Mouse (Mus musculus) frontal cortex, postnatal 10 days (tissue): ENCODE results near the gene Lamtor1.
A peak's percentile ranks its signal among the peaks of the same experiment; 100 is the strongest.
"Not testable (repeated sequence)": the region's sequence is repeated elsewhere in the genome, so short reads cannot be mapped to it uniquely, and the experiment has no call there.

Source experiments
- DNase-seq, 2 experiments: peaks; one replicate each; pipeline ENCODE4 v3.0.0; 2022; ENCODE audit warnings: low spot score in 2 of 2, mixed read lengths in 1 of 2

Gene Lamtor1

DNA sequence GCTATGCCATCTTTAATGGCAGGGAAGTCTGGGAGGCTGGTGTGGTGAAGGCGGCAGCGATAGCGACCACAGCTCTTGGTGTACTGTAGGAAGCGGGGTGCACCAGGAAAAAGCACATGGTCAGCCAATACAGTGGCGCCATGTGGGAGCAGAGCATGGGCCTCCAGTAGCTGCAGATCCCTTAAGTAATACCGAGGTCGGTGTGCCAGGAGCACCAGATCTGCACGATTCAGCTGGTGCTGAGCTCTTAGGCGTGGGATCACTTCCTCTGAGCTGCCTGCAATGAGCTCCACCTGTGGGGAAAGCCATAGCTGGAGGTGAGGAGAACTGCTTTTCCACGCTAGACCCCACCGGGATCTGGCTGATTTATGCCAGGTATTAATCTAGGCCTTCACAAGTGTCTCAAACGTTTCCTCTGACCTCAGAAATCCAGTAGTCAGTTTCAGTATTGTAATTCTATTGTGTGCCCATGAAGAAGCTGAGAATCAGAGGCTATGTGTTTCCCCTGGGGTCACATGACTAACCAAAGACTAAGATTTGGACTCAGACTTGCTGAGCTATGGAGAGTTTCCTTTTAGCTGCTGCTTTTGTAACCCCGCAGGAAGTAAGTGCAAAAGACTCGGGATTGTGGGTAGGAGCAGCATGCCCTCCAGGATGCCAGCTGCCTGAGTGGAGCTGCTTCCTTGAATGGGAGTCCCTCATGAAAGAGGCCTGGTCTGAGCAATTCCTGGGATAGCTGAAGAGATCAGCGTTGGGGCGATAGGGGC, 5.2 kb upstream of the Lamtor1 start:
- DNase-seq, result no peak

DNA sequence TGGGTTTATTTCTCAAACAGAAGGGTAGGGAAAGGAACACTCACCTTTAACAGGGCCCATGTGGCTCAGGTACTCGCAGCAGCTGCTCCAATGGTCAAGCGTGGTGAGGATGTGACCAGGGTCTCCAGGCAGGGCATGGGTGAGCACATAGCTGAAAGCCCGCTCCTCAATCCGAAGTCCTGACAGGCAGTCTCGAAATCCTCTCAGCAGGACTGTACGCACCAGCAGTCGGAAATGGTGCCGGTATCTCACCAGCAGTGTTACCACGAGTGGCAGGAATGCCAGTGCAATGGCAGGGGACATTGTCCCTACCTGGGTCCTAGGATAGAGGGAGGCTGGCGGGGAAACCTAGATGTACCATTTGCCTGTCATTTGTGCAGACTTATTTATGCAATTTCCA, 3.7 kb upstream of the Lamtor1 start:
- DNase-seq, result no peak

DNA sequence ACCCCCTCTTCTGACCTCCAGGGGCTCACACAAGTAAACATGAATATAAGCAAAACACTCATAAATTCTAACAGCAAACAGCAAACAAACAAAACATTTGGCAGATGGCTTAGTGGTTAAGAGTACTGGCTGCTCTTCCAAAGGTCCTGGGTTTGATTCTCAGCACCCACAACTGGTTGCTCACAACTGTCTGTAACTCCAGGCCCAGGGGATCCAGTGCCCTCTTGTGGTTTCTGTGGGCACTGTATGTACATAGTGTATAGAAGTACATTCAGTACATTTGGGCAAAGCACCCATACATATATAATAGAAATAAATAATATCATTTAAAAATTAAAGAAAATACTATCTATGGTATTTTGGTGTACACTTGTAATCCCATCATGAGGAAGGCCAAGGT, 2.9 kb upstream of the Lamtor1 start:
- no peak for DNase-seq

DNA sequence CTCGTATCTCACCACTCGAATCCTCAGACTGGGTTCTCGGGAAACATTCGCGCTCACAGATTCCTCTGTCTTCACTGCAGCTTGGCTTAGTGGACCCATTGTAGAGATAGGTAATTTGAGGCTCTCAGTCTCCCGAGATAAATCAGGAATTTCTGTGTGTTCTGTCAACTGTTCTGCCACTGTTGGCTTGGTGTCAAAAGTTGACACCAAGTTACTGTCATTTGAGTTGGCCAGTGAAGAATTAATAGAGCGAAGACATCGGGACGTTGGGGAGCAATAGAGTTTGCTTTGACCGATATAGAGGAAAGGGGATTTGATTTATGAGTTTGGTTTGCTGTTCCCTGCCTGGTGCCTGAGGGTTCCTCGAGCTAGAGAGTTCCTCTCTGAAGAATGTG, 580 bp downstream of the Lamtor1 start, which contains the start of gene Tomt:
Gene Tomt, minus strand, starts transcription at position 73 of the 395 bp plus-strand sequence.
- no peak for DNase-seq

DNA sequence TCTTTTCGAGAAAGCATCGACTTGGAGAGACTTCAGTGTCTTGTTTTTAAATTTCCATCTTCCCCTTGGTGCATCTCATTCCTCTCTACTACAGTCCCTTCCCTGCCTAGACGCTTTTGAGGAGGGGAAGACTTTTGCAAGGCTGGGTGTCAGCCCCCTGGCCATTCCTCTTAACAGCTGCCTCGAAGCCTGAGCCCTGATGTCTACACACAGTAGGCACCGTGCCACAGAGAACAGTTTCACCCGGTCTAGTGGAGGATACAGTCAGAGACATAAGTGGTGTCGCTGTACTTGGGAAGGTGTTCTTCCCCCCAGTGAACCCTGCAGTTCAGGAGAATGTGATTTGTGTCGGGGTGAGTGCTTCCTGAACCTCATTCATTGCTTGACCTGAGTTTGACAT, 992 bp downstream of the Lamtor1 start:
- DNase-seq, result no peak

DNA sequence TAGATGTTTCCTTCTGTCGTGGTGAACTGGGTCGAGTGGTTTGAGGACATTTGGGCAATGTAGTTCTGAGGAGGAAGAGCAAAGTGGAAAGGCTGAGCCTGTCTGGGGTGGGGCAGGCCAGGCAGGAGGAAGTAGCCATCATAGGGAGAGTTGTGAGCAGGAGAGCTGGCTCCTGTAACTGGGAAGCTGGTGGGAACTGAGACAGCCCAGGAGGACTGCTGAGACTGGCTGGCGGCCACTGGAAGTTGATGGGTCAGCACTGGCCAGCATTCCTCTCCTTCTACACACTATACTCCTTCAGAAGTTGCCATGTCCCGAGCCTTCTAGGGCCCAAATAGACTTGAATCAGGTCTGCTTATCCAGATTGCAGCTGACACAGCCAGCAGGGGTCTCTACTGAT, 2.7 kb downstream of the Lamtor1 start:
- no peak for DNase-seq

DNA sequence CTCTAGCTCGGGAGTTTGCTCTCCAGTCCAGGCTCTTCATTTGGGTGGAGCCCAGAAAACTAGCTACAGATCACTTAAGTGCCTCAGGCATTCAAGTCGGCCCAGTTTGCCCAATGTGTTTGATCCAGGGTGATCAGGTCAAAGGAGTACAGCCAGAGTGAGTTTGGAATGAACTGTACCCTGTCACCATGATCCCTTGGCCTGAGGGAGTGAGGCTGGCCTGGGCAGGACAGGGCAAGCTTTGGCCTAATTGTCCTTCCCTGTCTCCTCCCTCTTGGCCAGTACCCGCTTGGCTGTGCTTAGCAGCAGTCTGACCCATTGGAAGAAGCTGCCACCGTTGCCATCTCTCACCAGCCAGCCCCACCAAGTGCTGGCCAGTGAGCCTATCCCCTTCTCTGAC, 4.4 kb downstream of the Lamtor1 start:
- DNase-seq, result no peak

DNA sequence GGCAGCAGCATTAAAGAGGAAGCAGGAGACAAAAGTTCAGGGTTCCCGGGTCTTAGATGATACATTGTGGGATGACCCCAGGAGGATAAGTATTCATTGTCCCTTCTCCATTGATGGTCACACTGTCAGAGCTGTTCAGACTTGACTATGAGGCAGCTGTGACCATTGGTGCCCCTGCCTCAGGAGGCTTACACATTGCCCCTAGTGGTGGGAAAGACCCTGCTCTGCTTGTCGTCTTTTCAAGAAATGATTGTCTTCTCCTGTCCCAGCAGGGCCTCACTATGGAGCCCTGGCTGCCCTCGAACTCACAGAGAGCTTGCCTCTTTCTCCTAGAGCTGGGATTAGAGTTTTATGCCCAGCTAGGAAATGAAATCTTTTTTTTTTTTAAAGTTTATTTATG, 6.3 kb downstream of the Lamtor1 start:
- no peak for DNase-seq

DNA sequence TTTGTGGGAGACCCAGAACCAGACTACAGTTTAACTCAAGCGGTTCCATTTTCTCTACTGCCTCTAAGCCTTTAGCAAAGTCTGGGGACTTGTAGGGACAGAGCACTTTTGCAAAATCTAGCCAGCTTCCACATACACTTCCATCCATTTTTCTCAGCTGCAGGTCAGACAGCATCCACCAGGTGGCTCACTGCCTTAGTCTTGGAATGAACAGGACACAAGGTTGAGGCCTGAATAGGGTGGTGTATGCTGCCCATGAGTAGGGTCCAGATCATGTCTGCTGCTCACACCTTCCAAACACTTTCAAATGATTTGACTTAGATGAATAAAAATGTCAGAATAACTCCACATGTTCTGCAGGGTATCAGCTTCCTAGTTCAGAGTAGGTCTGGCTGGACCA, 12.4 kb downstream of the Lamtor1 start:
- DNase-seq, result no peak

DNA sequence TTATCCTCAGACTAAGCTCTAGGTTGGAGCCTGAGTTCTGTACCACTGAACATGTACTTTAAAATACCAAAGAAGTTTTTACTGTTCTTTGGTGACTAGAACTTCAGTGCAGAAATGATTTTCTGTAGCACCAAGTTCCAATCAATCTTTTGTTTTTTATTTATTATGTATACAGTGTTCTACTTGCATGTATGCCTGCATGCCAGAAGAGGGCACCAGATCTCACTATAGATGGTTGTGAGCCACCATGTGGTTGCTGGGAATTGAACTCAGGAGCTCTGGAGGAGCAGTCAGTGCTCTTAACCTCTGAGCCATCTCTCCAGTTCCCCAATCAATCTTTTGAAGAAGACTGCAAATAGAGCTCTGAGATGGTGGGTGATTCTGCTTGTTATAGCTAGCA, 20.2 kb downstream of the Lamtor1 start:
- not testable (repeated sequence) for DNase-seq

DNA sequence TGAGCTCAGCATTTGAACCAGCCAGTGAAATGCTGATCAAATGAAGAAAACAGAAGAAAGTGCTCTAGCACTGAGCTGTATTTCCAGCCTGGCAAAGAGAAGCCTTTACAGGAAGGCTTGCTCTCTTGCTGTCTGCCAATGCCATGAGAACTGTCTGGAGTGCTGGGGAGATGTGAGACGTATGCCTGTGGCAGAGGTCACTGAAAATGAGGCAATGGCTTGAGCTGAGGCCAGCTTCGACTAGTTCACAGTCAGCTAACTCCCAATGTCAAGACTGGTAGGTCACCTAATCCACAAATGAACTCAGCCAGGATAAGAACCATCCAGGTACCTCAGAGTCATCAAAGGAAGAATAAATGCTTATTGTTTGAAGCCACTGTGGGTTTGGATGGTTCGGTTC, 22.4 kb downstream of the Lamtor1 start:
- no peak for DNase-seq

DNA sequence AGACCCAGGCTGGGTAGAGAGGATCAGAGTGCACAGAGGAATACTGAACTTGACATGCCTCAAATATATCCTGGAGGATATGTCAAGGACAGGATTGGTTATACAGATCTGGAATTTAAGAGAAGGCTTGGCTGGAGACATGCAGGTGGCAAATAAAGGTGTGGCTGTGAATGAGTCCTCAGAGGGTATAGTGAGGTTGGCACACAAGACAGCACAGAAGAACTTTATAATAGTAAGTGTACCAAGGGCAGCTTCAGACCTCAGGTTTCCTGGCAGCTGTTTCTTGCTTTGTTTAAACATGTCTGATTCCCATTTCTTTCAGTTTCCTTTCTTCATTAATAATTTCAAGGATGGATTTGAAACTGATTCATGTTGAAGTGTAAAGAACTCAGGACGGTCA, 26.8 kb downstream of the Lamtor1 start:
- no peak for DNase-seq

DNA sequence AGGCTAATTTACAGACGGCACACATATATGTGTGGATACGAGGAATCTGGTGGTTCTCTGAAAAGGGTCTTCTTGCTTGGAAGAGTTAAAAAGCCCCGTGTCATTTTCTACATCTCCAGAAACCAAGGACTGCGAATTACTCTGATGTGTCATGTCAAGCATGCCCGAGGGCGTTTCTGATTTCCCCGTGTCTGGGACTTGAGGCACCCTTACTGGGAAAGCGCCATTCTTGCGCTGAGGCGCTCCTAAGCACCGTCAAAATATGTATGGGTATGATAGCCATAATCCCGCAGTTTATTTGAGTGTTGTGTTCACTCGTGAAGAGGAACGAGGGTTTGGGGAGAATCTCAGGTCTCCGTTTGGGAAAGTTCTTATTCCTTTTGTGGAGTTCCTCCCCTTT, 27.6 kb downstream of the Lamtor1 start:
- no peak for DNase-seq

DNA sequence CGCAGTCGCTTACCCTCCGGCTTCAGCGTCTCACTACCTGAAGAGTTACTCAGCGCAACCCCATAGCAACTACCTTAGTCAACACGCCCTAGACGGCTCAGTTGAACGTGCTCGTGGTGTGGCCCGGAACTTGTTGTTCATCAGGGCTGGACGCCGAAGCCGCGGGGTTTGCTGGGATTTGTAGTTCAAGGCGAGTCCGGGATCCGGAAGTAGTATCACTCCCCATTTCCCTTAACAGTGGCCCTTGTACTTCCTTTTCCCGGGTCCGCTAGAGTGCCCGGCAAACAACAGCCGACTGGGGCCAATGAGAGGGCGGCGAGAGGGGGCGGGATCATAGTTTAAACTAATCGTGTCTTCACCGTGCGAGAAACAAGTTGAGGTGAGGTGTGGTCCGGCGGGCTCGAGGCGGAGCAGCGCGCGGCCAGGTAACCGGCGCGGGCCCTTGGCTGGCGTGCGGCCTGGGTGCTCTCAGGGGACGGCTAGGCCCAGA, 28.1 kb downstream of the Lamtor1 start, which contains the start of the genes Lrrc51 and Numa1:
Gene Lrrc51, minus strand, starts transcription at position 145 of the 490 bp plus-strand sequence.
Gene Numa1, plus strand, starts transcription at position 361 of the 490 bp plus-strand sequence.
- DNase-seq, result peak; percentile 91 to 94

DNA sequence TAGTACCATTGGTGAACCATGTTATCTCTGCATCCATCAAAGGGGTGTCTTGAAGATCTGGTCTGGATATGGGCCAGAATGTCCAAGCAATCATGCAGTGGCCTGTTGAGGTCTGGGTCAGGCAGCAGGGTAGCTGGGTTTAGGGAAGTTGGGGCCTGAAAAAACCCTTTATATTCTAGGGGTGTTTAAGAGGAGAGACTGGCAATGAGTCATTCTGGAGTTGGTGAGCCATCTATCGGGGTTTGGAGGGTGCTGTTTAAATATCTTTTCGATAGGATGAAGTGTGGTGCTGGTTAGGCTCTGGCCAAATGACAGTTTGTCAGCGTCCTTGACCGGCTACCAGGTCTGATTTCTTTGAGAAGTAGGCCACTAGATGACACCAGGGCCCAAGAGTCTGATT, 30.3 kb downstream of the Lamtor1 start:
- no peak for DNase-seq

DNA sequence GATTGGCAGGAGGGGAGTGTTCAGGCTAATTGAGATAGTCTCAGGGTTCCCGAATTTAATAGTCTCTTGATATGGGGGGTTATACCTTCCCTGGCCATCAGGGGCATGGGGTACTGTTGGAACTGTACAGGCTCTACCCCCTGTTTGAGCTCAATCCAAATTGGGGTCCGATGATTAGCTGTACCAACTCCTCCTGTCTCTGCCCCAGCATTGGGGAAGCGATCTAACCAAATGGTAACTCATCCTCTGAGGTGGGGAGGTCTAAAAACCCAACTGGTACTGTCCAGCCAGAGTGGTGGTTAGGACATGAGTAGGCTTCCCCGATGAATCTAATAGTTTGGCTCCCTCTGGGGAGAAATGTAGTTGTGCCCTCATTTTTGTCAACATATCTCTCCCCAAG, 31.3 kb downstream of the Lamtor1 start:
- no peak for DNase-seq

DNA sequence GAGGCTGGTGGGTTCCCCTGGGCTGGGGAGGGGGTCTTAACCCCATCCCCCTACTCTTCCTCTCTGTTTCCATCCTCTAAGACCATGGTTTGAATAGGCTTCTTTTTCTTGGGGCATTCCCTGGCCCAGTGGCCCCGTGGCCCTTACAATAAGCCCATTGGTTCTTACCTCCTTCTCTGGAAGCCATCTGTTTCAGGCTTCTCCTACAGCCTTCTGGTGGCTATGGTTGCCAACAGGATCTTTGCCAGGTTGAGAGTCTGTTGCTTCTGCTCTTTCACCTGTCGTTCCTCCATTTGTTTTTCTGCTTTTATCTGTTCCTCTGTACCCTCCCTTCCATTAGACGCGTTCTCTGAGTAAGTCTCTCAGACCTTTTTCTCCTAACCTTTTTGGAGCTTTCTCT, 31.9 kb downstream of the Lamtor1 start:
- no peak for DNase-seq

DNA sequence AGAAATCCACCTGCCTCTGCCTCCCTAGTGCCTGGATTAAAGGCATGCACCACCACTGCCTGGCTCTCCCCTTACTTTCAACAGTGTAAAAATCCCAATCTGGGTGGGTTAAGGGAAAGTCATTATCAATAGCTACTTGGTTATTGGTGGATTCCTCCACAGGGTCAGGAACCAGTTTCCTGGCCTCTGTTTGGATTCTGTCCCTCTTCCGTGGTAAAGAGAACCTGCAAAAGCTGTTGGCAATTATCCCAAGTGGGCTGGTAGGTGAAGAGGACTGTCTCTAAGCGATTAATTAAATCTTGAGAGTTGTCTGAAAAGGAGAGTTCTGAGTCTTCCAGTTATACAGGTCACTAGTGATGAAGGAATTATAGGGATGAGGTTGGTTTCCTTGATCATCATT, 32.6 kb downstream of the Lamtor1 start:
- no peak for DNase-seq

DNA sequence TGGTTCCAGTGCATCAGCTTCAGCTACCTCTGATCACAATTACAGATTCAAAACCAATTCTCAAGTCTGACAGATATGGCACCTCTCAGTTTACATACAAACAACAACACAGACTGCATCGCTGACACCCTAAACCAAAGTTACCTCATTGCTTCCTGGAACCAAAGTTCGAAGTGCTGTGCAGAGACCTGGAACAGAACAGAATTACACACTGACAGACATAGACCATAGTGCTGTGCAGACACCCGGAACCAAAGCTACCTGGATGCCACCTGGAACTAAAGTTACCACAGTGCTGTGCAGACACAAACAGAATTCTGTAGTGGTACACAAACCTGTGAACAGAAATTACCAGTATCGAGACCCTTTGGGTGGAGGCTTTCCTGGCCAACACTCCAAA, 34.1 kb downstream of the Lamtor1 start:
- no peak for DNase-seq

DNA sequence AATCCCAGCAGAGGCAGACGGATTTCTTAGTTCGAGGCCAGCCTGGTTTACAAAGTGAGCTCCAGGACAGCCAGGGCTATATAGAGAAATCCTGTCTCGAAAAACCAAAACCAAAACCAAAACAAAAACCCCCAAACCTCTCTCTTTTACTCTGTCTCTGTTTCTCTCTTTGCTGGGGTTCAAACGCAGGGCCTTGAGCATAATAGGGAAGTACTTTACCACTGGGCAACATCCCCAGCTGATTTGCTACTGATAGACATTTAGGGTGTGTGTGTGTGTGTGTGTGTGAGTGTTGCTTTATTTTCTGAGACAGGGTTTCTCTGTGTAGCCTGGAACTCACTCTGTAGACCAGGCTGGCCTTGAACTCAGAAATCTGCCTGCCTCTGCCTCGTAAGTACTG, 43.3 kb downstream of the Lamtor1 start:
- not testable (repeated sequence) for DNase-seq

DNA sequence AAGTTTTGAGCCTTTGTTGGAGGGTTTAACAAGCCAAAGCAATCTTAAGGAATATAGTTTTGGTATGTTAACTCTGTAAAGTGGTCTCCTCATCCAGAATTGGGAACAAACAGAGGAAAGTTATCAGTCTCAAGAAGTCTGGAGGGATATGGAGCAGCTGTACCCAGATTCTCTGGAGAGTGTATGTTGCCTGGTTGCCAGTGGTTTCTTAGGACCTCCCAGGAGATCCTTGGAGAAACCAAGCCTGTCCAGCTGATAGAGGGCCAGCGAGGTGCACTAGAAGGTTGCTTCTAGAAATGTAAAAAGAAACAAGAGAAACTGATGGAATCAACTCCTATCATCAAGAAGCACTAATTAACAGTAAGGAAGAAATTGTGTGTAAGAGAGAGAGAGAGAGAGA, 45.9 kb downstream of the Lamtor1 start:
- DNase-seq, result no peak

DNA sequence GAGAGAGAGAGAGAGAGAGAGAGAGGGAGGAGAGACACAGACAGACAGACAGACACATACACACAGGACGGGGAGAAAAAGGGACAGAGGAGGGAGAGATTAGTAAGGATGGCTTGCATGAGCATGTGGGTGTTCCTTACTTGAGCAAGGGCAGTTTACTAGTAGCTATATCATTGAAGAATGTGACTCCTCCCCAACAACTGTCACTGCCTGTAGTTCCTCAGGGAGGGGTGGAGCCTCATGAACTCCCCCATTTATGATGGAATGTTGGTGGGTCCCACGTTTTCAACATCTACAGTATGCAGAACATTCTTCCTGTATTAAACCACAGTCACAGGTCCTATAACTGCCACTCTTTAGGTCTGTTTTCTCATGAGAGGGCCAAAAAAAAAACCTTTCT, 46.4 kb downstream of the Lamtor1 start:
- DNase-seq, result no peak

DNA sequence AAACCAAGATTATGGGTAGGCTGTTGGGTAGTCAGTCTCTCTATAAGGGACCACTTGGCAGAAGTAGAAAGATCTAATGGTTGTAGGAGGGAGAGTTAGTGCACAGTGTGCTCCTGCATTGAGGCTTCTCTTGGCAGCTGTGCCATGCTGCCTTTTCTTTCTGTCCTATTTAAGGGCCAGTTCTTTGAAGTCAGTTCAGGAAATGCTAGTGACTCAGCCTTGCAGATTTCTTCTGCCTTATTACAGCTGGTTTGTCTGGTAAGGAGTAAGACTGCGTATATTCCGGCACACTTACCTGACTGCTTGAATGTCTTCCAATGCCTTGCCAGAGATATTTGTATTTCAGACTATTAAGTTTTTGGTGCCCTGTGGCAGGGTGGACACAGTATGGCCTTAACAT, 48.5 kb downstream of the Lamtor1 start:
- DNase-seq, result no peak

DNA sequence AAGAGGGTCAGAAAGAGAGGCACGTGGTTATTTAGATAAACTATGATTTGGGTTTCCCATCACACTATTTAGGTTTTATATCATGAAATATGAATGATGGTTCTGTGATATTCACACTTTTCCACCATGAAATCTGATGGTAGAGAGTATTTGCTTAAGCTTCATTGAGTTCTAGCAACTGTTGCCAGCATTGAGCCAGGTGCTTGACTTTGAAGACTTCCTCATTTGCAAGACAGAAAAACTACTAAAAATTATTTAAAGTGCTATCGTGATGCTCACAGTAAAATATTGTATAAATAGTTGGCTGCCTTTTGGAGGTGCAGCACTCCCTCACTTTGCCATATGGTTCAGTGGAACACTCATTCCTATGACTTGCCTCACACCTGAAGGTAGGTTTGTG, 49.6 kb downstream of the Lamtor1 start:
- DNase-seq, result no peak
